Mouse (Mus musculus) liver, adult 2 months (tissue): ENCODE data around the gene Scly. TPM values are rescaled to one million over a fixed set of nuclear protein-coding genes. Genes with fewer than 3 reads are reported as not detected.

Source experiments
- DNase-seq: peaks from one replicate; pipeline ENCODE4 v3.0.0-alpha.2; 2011; ENCODE audit warnings: low read depth, low spot score; ENCODE audit errors: extremely low read depth
- H3K27ac ChIP-seq: fragments of 200-500 bp; replicated peaks from 2 replicates; pipeline ENCODE4 v1.5.1; 2012; ENCODE audit warnings: low read depth, mild to moderate bottlenecking, control low read depth, inconsistent platforms, low read length; ENCODE audit not compliant: insufficient read depth
- H3K27me3 ChIP-seq: fragments of 200-500 bp; 2 replicates; pipeline ENCODE4 v1.6.1; 2012; ENCODE audit warnings: mild to moderate bottlenecking, moderate library complexity, low read length, inconsistent platforms; ENCODE audit not compliant: control insufficient read depth, insufficient read depth
- H3K36me3 ChIP-seq: fragments of 200-500 bp; 2 replicates; pipeline ENCODE4 v1.6.1; 2012; ENCODE audit warnings: low read length, inconsistent platforms; ENCODE audit not compliant: control insufficient read depth, insufficient read depth
- H3K4me1 ChIP-seq: fragments of 200-500 bp; 2 replicates; pipeline ENCODE4 v1.6.1; 2011; ENCODE audit warnings: low read length; ENCODE audit not compliant: control insufficient read depth, insufficient read depth
- H3K4me3 ChIP-seq: fragments of 200-500 bp; 2 replicates; pipeline ENCODE4 v1.5.1; 2011; ENCODE audit warnings: low read depth, mild to moderate bottlenecking, control low read depth, low read length, moderate library complexity; ENCODE audit not compliant: insufficient read depth
- H3K79me2 ChIP-seq: fragments of 200-500 bp; 2 replicates; pipeline ENCODE4 v1.6.1; 2012; ENCODE audit warnings: inconsistent platforms, mild to moderate bottlenecking, low read length, moderate library complexity; ENCODE audit not compliant: control insufficient read depth, insufficient read depth
- H3K9ac ChIP-seq: fragments of 200-500 bp; 2 replicates; pipeline ENCODE4 v1.6.1; 2012; ENCODE audit warnings: low read depth, mild to moderate bottlenecking, control low read depth, inconsistent platforms, low read length
- CTCF ChIP-seq: fragments of 200-500 bp; IDR thresholded peaks from 2 replicates; pipeline ENCODE4 v1.5.1; 2011; ENCODE audit warnings: low read depth, low read length, control low read depth
- POLR2A ChIP-seq: fragments of 200-500 bp; IDR thresholded peaks from 2 replicates; pipeline ENCODE4 v1.6.1; 2011; ENCODE audit warnings: low read length, control low read depth; ENCODE audit not compliant: insufficient read depth; ENCODE audit errors: extremely low read depth
- WGBS: fragments of 180-500 bp; shearing (Covaris S2); methylation state at CpG from one replicate; pipeline ENCODE4 v1.1.7; 2018; 5-methylcytosine and 5-hydroxymethylcytosine counted together
- polyA plus RNA-seq: library from polyadenylated mRNA; depleted of rRNA; stranded (reverse); fragments of >200 nt; gene quantifications from 2 replicates; pipeline ENCODE4 v1.2.3, GENCODE M21; 2012
- total RNA-seq: library from RNA; depleted of rRNA; stranded (reverse); fragments of >200 nt; gene quantifications from 2 replicates; pipeline ENCODE4 v1.2.3, GENCODE M21; 2014

The Scly gene
- total and polyA plus RNA-seq, 2 experiments, result 50.4 to 106 TPM

GRCm38 (mm10) chr1:91344921-91345685 is 47.0 kb downstream of the Scly start:
- Histone ChIP-seq H3K36me3 (no peaks in the 10 kb centered on the region), H3K27ac (no peak overlapping the region), H3K4me3 (no peak overlapping the region), H3K79me2 (no peaks in the 10 kb centered on the region), H3K4me1 (no peaks in the 10 kb centered on the region), H3K27me3 (peaks cover 16% of the 10 kb centered on the region), H3K9ac (no peak overlapping the region)
- 6% methylated on average over 68 of the region's 68 CpGs for WGBS
- no peak for DNase-seq
- TF ChIP-seq POLR2A (no peak), CTCF (peak; percentile 29; the same call in 1 of the 2 replicates)

- H3K4me1 ChIP-seq, result no peaks in the 10 kb centered on the region
- H3K36me3 ChIP-seq, result no peaks in the 10 kb centered on the region
- H3K27me3 ChIP-seq, result peaks cover 16% of the 10 kb centered on the region
- WGBS, result 36% methylated on average over 3 of the region's 3 CpGs
- H3K27ac ChIP-seq, result no peak overlapping the region
- peak; percentile 38 for DNase-seq
- H3K9ac ChIP-seq, result no peak overlapping the region
- TF ChIP-seq POLR2A (no peak), CTCF (peak; percentile 88)
- no peak overlapping the region for H3K4me3 ChIP-seq
- H3K79me2 ChIP-seq, result no peaks in the 10 kb centered on the region
Measured at GRCm38 (mm10) chr1:91346892-91347291, 48.8 kb downstream of the Scly start.

GRCm38 (mm10) chr1:91350841-91351240 is 52.7 kb downstream of the Scly start, which contains the start of gene Klhl30:
Klhl30 (plus strand) TSS chr1:91351016.
- no peak for TF ChIP-seq POLR2A
- no peak for TF ChIP-seq CTCF
- no peaks in the 10 kb centered on the region for H3K36me3 ChIP-seq
- no peak within 1 kb of the TSS for H3K27ac ChIP-seq
- no peaks in the 10 kb centered on the region for H3K79me2 ChIP-seq
- WGBS, result 71% methylated on average over 4 of the region's 4 CpGs
- H3K4me1 ChIP-seq, result no peaks in the 10 kb centered on the region
- H3K4me3 ChIP-seq, result no peak within 1 kb of the TSS
- no peak for DNase-seq
- no peak within 1 kb of the TSS for H3K9ac ChIP-seq
- no peaks in the 10 kb centered on the region for H3K27me3 ChIP-seq

- Histone ChIP-seq H3K27ac (no peak overlapping the region), H3K27me3 (no peaks in the 10 kb centered on the region), H3K79me2 (no peaks in the 10 kb centered on the region), H3K4me1 (no peaks in the 10 kb centered on the region), H3K9ac (no peak overlapping the region), H3K4me3 (no peak overlapping the region), H3K36me3 (no peaks in the 10 kb centered on the region)
- DNase-seq, result no peak
- TF ChIP-seq POLR2A, result no peak
- no peak for TF ChIP-seq CTCF
- 88% methylated on average over 3 of the region's 3 CpGs for WGBS
Measured at GRCm38 (mm10) chr1:91351249-91351648, 53.1 kb downstream of the Scly start.

- Histone ChIP-seq H3K4me3 (no peak overlapping the region), H3K79me2 (no peaks in the 10 kb centered on the region), H3K27me3 (no peaks in the 10 kb centered on the region), H3K36me3 (no peaks in the 10 kb centered on the region), H3K27ac (no peak overlapping the region), H3K4me1 (no peaks in the 10 kb centered on the region), H3K9ac (no peak overlapping the region)
- 89% methylated on average over 2 of the region's 2 CpGs for WGBS
- TF ChIP-seq CTCF (no peak), POLR2A (no peak)
- no peak for DNase-seq
Measured at GRCm38 (mm10) chr1:91352277-91352676, 54.1 kb downstream of the Scly start.

- H3K36me3 ChIP-seq, result no peaks in the 10 kb centered on the region
- 79% methylated on average over 11 of the region's 11 CpGs for WGBS
- no peaks in the 10 kb centered on the region for H3K27me3 ChIP-seq
- H3K27ac ChIP-seq, result no peak overlapping the region
- H3K4me1 ChIP-seq, result no peaks in the 10 kb centered on the region
- no peak overlapping the region for H3K4me3 ChIP-seq
- H3K9ac ChIP-seq, result no peak overlapping the region
- no peaks in the 10 kb centered on the region for H3K79me2 ChIP-seq
- DNase-seq, result no peak
- no peak for TF ChIP-seq CTCF
- TF ChIP-seq POLR2A, result no peak
Measured at GRCm38 (mm10) chr1:91356105-91356504, 58.0 kb downstream of the Scly start.
